Mouse (Mus musculus): ENCODE results near the gene Olfr186. TPM values are rescaled to one million over a fixed set of nuclear protein-coding genes. Genes with fewer than 3 reads are reported as not detected.
"Not testable (repeated sequence)": the region's sequence is repeated elsewhere in the genome, so short reads cannot be mapped to it uniquely, and the experiment has no call there.

Gene Olfr186
- polyA plus RNA-seq (2016; fragmentation: Nextera tagmentation; extraction: Ambion mirVana) = not detected in 2 replicates

GRCm38 (mm10) chr16:59030191-59030590, at the start of gene Olfr186:
TSS of gene Olfr186 (minus strand) at chr16:59030291.
- H3K4me2 ChIP-seq = no peak within 1 kb of the TSS
- no peak within 1 kb of the TSS for H3K4me3 ChIP-seq (replicated peaks)
- no peaks in the 10 kb centered on the region for H3K27me3 ChIP-seq
- H3K9ac ChIP-seq = no peak within 1 kb of the TSS
- H3K27ac ChIP-seq = no peak within 1 kb of the TSS
- WGBS = 93% methylated on average over 4 of the region's 4 CpGs
- H3K9me3 ChIP-seq = no peaks in the 10 kb centered on the region
- H3K36me3 ChIP-seq (replicated peaks) = no peaks in the 10 kb centered on the region
- no peak for ATAC-seq (ENCODE audit: low FRiP score)
- no peaks in the 10 kb centered on the region for H3K4me1 ChIP-seq

- ATAC-seq (ENCODE audit: low FRiP score) = no peak
- 92% methylated on average over 5 of the region's 5 CpGs for WGBS
Measured at GRCm38 (mm10) chr16:59077905-59078304, 47.8 kb upstream of the Olfr186 start, which contains the start of gene Olfr190. TSS of gene Olfr190 (minus strand) at chr16:59078005.

GRCm38 (mm10) chr16:59073520-59073919, 43.4 kb upstream of the Olfr186 start:
- H3K36me3 ChIP-seq (replicated peaks) = no peaks in the 10 kb centered on the region
- H3K27ac ChIP-seq = no peak overlapping the region
- H3K9me3 ChIP-seq = no peaks in the 10 kb centered on the region
- WGBS = 97% methylated on average over 1 of the region's 1 CpGs
- H3K4me1 ChIP-seq = no peaks in the 10 kb centered on the region
- no peak overlapping the region for H3K4me2 ChIP-seq
- H3K9ac ChIP-seq = no peak overlapping the region
- H3K27me3 ChIP-seq = no peaks in the 10 kb centered on the region
- ATAC-seq (ENCODE audit: low FRiP score) = no peak
- no peak overlapping the region for H3K4me3 ChIP-seq (replicated peaks)

More at GRCm38 (mm10) chr16:59077905-59078304, 47.8 kb upstream of the Olfr186 start, which contains the start of gene Olfr190:
- Histone ChIP-seq H3K27ac (no peak within 1 kb of the TSS), H3K9me3 (no peaks in the 10 kb centered on the region), H3K4me2 (no peak within 1 kb of the TSS), H3K4me3 (replicated peaks) (no peak within 1 kb of the TSS), H3K9ac (no peak within 1 kb of the TSS), H3K27me3 (no peaks in the 10 kb centered on the region), H3K36me3 (replicated peaks) (no peaks in the 10 kb centered on the region), H3K4me1 (no peaks in the 10 kb centered on the region)

DNA sequence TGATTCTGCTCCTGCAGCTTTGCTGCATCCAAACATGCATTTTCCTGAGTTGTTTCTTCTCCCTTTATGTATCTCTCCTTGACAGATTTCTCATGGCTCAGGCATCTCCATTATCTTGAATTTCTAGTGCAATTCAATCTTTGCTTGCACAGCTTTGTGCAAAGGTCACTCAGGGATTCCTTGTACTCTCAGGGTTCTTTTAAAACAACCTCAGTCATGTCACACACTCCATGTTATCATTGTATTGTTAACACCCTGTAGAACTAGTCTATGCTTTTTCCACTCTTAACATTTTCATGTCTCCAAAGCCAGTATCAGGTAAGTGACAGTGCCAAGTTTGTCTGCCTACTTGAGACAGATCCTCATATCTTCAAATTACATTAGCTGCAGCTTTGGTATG, 41.7 kb upstream of the Olfr186 start:
- Histone ChIP-seq H3K4me3 (replicated peaks) (no peak overlapping the region), H3K9me3 (no peaks in the 10 kb centered on the region), H3K9ac (no peak overlapping the region), H3K27me3 (no peaks in the 10 kb centered on the region), H3K4me2 (no peak overlapping the region), H3K27ac (no peak overlapping the region), H3K4me1 (no peaks in the 10 kb centered on the region), H3K36me3 (replicated peaks) (no peaks in the 10 kb centered on the region)
- ATAC-seq (ENCODE audit: low FRiP score) = no peak

GRCm38 (mm10) chr16:59062411-59062810, 32.3 kb upstream of the Olfr186 start:
- ATAC-seq (ENCODE audit: low FRiP score); H3K4me1 ChIP-seq; H3K27me3 ChIP-seq; H3K4me2 ChIP-seq; H3K9ac ChIP-seq; H3K9me3 ChIP-seq; H3K36me3 ChIP-seq (replicated peaks); H3K4me3 ChIP-seq (replicated peaks); H3K27ac ChIP-seq: not testable (repeated sequence)
- WGBS = 84% methylated on average over 3 of the region's 3 CpGs

DNA sequence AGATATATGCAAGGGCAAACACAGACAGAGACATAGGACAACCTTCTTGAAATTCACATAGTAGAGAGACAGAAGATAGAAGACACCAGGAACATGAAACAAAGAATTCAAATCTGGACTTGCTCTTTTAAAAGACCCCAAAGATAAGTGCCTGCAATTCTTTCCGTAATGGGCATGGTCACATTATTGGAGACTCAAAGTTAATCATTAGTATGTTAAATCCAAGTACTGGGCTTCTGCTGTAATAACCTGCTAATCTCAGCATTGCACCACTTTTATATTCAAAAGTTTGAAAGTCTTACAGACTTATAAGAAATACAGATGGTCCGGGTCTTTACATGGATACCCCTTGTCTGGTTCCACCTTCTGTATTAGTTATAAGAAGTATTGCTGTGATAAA, 19.2 kb upstream of the Olfr186 start:
- 97% methylated on average over 2 of the region's 2 CpGs for WGBS

GRCm38 (mm10) chr16:59048860-59049259, 18.8 kb upstream of the Olfr186 start:
- Histone ChIP-seq H3K27me3 (no peaks in the 10 kb centered on the region), H3K4me3 (replicated peaks) (no peak overlapping the region), H3K4me1 (no peaks in the 10 kb centered on the region), H3K27ac (no peak overlapping the region), H3K9ac (no peak overlapping the region), H3K36me3 (replicated peaks) (no peaks in the 10 kb centered on the region), H3K9me3 (no peaks in the 10 kb centered on the region), H3K4me2 (no peak overlapping the region)
- 84% methylated on average over 1 of the region's 1 CpGs for WGBS
- no peak for ATAC-seq (ENCODE audit: low FRiP score)

More for the DNA sequence above, 19.2 kb upstream of the Olfr186 start:
- not testable (repeated sequence) for ATAC-seq (ENCODE audit: low FRiP score); H3K9ac ChIP-seq; H3K9me3 ChIP-seq; H3K36me3 ChIP-seq (replicated peaks); H3K27ac ChIP-seq; H3K4me2 ChIP-seq; H3K4me3 ChIP-seq (replicated peaks); H3K27me3 ChIP-seq; H3K4me1 ChIP-seq

DNA sequence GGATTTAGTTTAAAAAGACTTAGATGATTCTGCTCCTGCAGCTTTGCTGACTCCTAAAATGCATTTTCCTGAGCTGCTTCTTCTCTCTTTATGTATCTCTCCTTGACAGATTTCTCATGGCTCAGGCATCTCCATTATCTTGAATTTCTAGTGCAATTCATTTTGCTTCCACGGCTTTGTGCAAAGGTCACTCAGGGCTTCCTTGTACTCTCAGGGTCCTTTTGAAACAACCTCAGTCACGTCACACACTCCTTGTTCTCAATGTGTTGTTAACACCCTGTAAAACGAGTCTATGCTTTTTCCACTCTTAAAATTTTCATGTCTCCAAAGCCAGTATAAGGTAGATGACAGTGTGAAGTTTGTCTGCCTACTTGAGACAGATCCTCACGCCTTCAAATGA, 17.5 kb upstream of the Olfr186 start:
- H3K27ac ChIP-seq = no peak overlapping the region
- H3K4me3 ChIP-seq (replicated peaks) = no peak overlapping the region
- no peak overlapping the region for H3K4me2 ChIP-seq
- WGBS = 73% methylated on average over 4 of the region's 4 CpGs
- no peaks in the 10 kb centered on the region for H3K27me3 ChIP-seq
- no peaks in the 10 kb centered on the region for H3K9me3 ChIP-seq
- no peaks in the 10 kb centered on the region for H3K4me1 ChIP-seq
- no peaks in the 10 kb centered on the region for H3K36me3 ChIP-seq (replicated peaks)
- no peak overlapping the region for H3K9ac ChIP-seq
- ATAC-seq (ENCODE audit: low FRiP score) = no peak

DNA sequence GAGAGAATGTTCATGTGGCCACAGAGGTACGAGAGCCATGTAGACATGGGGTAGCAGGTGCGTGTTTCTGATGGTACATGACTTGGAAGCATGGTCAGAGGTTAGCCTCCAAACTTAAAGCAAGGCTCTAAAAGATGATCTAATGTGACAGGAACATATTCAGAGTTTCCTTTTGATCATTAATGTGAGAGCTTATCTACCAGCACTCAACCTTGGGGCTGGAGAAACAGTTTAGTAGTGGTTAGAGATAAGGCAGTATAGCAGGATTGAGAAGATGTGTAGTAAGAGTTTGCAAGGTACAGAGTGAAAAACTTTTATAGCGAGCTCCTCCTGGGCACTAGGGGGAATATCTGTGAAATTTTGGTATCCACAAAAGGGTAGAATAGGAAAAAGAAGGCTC, 15.7 kb upstream of the Olfr186 start:
- Histone ChIP-seq H3K27me3 (no peaks in the 10 kb centered on the region), H3K9me3 (no peaks in the 10 kb centered on the region; the same call in 1 of the 2 replicates), H3K36me3 (replicated peaks) (no peaks in the 10 kb centered on the region), H3K4me1 (no peaks in the 10 kb centered on the region), H3K9ac (no peak overlapping the region), H3K4me3 (replicated peaks) (no peak overlapping the region), H3K27ac (no peak overlapping the region), H3K4me2 (no peak overlapping the region)
- no peak for ATAC-seq (ENCODE audit: low FRiP score)
- 76% methylated on average over 3 of the region's 3 CpGs for WGBS

GRCm38 (mm10) chr16:59039710-59040109, 9.6 kb upstream of the Olfr186 start, which contains the start of gene Olfr187:
TSS of gene Olfr187 (minus strand) at chr16:59039767.
- no peak within 1 kb of the TSS for H3K4me3 ChIP-seq (replicated peaks)
- H3K4me1 ChIP-seq = no peaks in the 10 kb centered on the region
- H3K9me3 ChIP-seq = no peaks in the 10 kb centered on the region; the same call in 1 of the 2 replicates
- WGBS = 90% methylated on average over 7 of the region's 7 CpGs
- no peaks in the 10 kb centered on the region for H3K36me3 ChIP-seq (replicated peaks)
- no peak within 1 kb of the TSS for H3K4me2 ChIP-seq
- no peaks in the 10 kb centered on the region for H3K27me3 ChIP-seq
- H3K9ac ChIP-seq = no peak within 1 kb of the TSS
- no peak within 1 kb of the TSS for H3K27ac ChIP-seq
- no peak for ATAC-seq (ENCODE audit: low FRiP score)

GRCm38 (mm10) chr16:59013357-59014018, 16.6 kb downstream of the Olfr186 start:
- Histone ChIP-seq H3K27ac (no peak overlapping the region), H3K36me3 (replicated peaks) (no peaks in the 10 kb centered on the region), H3K9ac (no peak overlapping the region), H3K4me3 (replicated peaks) (no peak overlapping the region), H3K27me3 (no peaks in the 10 kb centered on the region), H3K4me1 (no peaks in the 10 kb centered on the region), H3K9me3 (no peaks in the 10 kb centered on the region), H3K4me2 (no peak overlapping the region)
- 73% methylated on average over 2 of the region's 2 CpGs for WGBS
- ATAC-seq (ENCODE audit: low FRiP score) = no peak

- H3K9ac ChIP-seq = no peak overlapping the region
- ATAC-seq (ENCODE audit: low FRiP score) = no peak
- no peaks in the 10 kb centered on the region for H3K9me3 ChIP-seq
- no peaks in the 10 kb centered on the region for H3K27me3 ChIP-seq
- no peak overlapping the region for H3K27ac ChIP-seq
- no peak overlapping the region for H3K4me2 ChIP-seq
- no peaks in the 10 kb centered on the region for H3K4me1 ChIP-seq
- H3K4me3 ChIP-seq (replicated peaks) = no peak overlapping the region
- H3K36me3 ChIP-seq (replicated peaks) = no peaks in the 10 kb centered on the region
Measured at GRCm38 (mm10) chr16:59007146-59007545, 22.9 kb downstream of the Olfr186 start.

DNA sequence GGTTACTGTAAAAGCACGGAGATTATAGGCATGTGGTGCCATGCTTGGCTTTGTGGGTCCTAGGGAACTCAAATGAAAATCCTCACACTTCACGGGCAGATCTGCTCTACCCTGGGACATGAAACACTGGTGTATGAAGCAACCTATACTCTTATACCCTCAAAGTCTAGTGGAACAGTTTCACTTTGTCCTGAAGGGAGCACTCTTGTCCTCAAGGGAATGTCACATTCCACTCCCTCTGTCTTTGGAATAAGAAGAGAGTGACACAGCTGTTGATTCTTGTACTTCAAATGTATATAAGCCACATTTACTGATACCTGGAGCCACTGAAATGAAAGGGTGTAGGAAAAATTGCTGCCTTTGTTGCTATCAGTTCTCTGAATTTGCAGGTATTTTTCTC, 35.0 kb downstream of the Olfr186 start, which contains the start of gene Olfr183:
Gene Olfr183 (plus strand): TSS at position 301 of the 400 bp plus-strand sequence.
- Histone ChIP-seq H3K9me3 (no peaks in the 10 kb centered on the region), H3K4me3 (replicated peaks) (no peak within 1 kb of the TSS), H3K4me2 (no peak within 1 kb of the TSS), H3K27me3 (no peaks in the 10 kb centered on the region), H3K9ac (no peak within 1 kb of the TSS), H3K4me1 (no peaks in the 10 kb centered on the region), H3K36me3 (replicated peaks) (no peaks in the 10 kb centered on the region), H3K27ac (no peak within 1 kb of the TSS)
- no peak for ATAC-seq (ENCODE audit: low FRiP score)
- 70% methylated on average over 2 of the region's 2 CpGs for WGBS
